Mouse (Mus musculus) embryonic fibroblast, embryonic 13.5 days (primary cell): ENCODE measurements around the gene Mas1. TPM values are rescaled to one million over a fixed set of nuclear protein-coding genes. Genes with fewer than 3 reads are reported as not detected.

Source experiments
- H3K27ac ChIP-seq: 2 replicates; pipeline ENCODE4 v1.5.1; 2012; ENCODE audit warnings: low read length, control low read depth, inconsistent platforms; ENCODE audit not compliant: insufficient read depth
- H3K4me1 ChIP-seq: 2 replicates; pipeline ENCODE4 v1.6.1; 2011; ENCODE audit warnings: low read length; ENCODE audit not compliant: control insufficient read depth, insufficient read depth
- H3K4me3 ChIP-seq: 2 replicates; pipeline ENCODE4 v1.5.1; 2011; ENCODE audit warnings: mild to moderate bottlenecking, control low read depth, low read length; ENCODE audit not compliant: insufficient read depth
- CTCF ChIP-seq: IDR thresholded peaks from 2 replicates; pipeline ENCODE4 v1.5.1; 2011; ENCODE audit warnings: mild to moderate bottlenecking, control low read depth, low read length, moderate library complexity, borderline replicate concordance; ENCODE audit not compliant: insufficient read depth
- POLR2A ChIP-seq: IDR thresholded peaks from 2 replicates; pipeline ENCODE4 v1.6.1; 2011; ENCODE audit warnings: low read depth, mild to moderate bottlenecking, control low read depth, low read length, moderate library complexity
- polyA plus RNA-seq: library from polyadenylated mRNA; stranded (reverse); fragments of >200 nt; gene quantifications from 2 replicates; pipeline ENCODE4 v1.2.4, GENCODE M21; 2011; ENCODE audit warnings: low read depth; ENCODE audit not compliant: missing spikeins, insufficient read length

Mas1 gene
- polyA plus RNA-seq, 1 experiment: not detected

DNA sequence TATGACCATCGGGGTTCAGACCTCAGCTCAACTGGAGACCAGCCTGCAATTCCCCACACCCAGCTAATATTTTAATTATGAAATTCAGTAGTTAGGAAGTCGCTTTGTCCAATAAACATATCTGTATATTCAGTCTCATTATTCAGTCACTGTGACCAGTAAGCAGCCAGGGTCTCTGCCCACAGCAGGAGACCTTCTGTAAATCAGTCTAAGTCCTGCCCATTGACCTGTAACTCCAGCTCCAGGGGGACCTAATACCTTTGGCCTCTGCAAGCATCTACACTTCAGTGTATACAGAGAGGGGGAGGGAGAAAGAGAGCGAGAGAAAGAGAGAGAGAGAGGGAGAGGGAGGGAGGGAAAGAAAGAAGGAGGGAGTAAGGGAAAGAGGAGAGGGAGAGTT lies 33.6 kb downstream of the Mas1 start:
- Histone ChIP-seq H3K4me1 (peaks cover 6% of the 10 kb centered on the region; the same call in 1 of the 2 replicates), H3K27ac (no peak overlapping the region), H3K4me3 (no peak overlapping the region)
- TF ChIP-seq POLR2A (no peak), CTCF (no peak)

DNA sequence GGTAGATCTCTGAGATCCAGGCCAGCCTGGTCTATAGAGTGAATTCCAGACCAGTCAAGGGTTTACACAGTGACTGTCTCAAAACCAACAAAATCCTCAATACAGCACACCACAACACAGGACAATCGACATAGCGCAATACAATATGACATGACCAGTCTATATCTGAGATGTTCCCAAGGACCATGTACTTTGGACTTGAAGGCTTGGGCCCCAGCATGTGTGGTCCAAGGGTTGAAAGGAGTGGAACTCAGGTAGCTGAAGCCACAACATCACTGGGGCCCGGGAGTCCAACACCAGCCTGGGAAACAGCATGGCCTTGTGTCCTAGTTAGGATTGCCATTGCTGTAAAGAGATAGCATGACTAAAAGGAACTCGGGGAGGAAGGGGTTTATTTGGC lies 35.3 kb downstream of the Mas1 start:
- TF ChIP-seq CTCF: no peak
- no peak for TF ChIP-seq POLR2A
- Histone ChIP-seq H3K4me3 (no peak overlapping the region), H3K27ac (no peak overlapping the region), H3K4me1 (peaks cover 6% of the 10 kb centered on the region; the same call in 1 of the 2 replicates)

DNA sequence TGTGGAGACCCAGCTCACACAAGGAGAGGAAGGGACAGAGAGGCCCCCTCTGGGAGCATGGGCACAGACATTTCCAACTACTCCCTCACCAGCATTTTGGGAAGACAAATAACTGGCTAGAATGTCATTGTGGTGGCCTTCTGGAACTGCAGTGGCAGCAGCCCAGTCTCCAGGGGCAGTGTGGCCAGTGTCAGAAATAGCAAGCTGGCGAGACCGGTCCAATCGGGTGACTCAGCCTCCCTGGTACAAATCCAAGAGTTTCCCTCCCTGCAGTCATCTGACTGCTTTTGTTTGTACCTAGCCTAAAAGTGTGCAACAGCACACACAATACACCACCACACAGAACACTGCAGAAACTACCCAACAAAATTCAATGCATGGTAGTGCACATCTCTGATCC lies 35.7 kb downstream of the Mas1 start:
- Histone ChIP-seq H3K4me3 (no peak overlapping the region), H3K27ac (no peak overlapping the region), H3K4me1 (peaks cover 6% of the 10 kb centered on the region; the same call in 1 of the 2 replicates)
- no peak for TF ChIP-seq POLR2A
- TF ChIP-seq CTCF: no peak

DNA sequence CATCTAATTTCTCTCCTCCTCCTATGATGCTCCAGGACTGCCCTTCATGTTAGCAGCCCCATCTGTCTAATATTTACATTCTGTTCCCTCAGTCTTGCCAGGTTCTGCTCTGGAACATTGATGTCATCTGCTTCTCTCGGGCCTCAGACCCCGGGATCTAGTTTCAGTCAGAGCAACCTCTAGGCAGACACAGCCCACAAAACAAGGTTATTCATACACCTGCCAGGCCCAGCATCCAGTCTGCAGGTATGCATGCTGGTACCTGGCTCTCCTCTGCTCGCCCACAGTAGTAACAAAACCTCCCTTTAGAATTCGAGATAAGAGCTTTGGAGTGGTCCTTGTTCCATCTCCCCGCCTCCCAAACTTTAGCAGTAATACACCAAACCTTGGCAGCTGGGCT lies 37.6 kb downstream of the Mas1 start:
- H3K4me1 ChIP-seq: peaks cover 6% of the 10 kb centered on the region; the same call in 1 of the 2 replicates
- TF ChIP-seq POLR2A (no peak), CTCF (no peak)
- no peak overlapping the region for H3K27ac ChIP-seq
- H3K4me3 ChIP-seq: no peak overlapping the region

DNA sequence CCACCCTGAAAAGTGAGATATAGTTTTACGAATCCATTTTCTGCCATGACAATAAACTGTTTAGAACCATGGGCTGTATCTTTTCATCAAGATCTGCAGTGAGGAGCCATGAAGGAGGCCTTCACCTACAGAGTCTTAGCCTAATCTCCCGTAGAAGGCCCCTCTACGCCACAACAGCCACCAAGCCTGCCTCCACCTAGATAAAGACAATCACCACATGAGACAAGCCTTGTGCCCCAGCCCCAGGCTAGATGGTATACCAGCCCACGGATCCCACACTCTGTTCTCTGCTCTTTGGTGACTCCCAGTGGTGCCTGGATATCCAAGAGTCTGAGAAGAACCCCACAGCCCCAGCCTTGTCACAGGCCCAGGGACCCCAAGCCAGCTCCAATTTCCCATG lies 52.1 kb downstream of the Mas1 start:
- TF ChIP-seq POLR2A (no peak), CTCF (no peak)

DNA sequence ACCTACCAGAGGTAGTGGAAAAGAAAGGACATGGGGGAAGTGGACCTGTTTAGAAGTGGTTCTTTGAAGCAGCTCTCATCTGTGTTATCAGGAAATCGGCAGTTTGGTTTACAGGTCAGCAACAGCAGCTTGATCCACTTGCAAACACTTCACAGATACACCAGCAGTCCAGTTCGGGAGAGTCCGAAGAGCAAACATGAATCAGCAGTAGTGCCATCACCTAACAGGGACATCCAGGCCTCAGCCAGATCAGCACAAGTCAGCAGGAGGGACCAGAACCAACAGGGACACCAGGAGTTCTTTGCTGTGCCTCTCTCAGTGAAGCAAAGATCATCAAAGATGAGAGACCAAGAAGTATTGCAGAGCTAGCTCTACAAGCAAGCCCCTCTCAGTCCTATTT lies 53.4 kb downstream of the Mas1 start:
- Histone ChIP-seq H3K4me3 (no peak overlapping the region), H3K4me1 (no peaks in the 10 kb centered on the region), H3K27ac (no peak overlapping the region)
- TF ChIP-seq CTCF: no peak
- TF ChIP-seq POLR2A: no peak

More for the DNA sequence above, 52.1 kb downstream of the Mas1 start:
- Histone ChIP-seq H3K4me3 (no peak overlapping the region), H3K27ac (no peak overlapping the region), H3K4me1 (no peaks in the 10 kb centered on the region)

DNA sequence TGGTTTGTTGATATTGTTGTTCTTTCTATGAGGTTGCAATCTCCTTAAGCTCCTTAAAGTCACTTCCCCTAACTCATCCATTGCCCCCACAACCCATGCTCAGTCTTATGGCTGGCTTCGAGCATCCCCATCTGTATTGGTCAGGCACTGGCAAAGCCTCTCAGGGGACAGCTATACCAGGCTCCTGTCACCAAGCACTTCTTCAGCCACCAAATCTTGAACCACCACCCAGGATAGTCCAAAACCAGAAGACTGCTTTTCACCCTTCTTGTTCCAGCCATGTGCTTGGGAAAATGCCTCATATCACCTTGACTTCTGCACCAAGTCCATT lies 57.0 kb downstream of the Mas1 start:
- no peak overlapping the region for H3K4me3 ChIP-seq
- TF ChIP-seq POLR2A (no peak), CTCF (no peak)
- no peak overlapping the region for H3K27ac ChIP-seq
- H3K4me1 ChIP-seq: no peaks in the 10 kb centered on the region

DNA sequence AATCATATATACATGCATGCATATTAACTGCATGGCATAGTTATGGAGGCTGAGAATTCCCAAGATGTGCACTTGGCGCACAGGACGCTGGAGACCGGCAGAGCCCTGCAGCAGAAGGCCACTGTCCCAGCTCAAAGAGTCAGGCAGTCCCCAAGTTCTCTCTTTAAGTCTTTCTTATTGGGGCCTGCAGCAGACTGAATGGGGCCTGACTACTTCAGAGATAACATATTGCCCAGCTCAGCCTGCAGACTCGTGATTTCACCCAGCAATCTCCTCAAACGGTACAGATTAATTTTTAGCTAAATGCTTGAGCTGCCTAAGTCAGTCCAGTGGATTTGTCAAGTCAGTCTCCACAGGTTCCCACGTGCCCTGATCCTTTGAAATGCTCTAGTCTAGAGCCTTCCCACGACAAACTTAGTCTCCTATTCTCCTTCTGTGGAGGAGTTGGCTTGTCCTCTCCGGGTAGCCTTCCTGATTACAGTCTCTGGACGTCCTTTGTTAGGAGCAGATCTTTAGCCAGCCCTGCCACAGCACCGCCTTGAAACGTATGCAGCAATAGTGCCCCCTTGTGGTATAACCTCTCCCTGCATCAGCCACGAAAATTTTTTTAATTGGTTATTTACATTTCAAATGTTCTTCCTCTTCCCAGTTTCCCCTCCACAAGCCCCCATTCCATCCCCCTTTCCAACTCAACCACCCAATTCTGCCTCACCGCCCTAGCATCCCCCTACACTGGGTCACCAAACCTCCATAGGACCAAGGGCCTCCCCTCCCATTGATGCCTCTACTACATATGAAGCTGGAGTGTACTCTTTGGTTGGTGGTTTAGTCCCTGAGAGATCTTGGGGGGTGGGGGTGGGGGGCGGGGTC lies 57.6 kb downstream of the Mas1 start:
- H3K4me3 ChIP-seq: no peak overlapping the region
- H3K4me1 ChIP-seq: no peaks in the 10 kb centered on the region
- no peak overlapping the region for H3K27ac ChIP-seq
- peak; percentile 69; the same call in 1 of the 2 replicates for TF ChIP-seq CTCF
- no peak for TF ChIP-seq POLR2A

DNA sequence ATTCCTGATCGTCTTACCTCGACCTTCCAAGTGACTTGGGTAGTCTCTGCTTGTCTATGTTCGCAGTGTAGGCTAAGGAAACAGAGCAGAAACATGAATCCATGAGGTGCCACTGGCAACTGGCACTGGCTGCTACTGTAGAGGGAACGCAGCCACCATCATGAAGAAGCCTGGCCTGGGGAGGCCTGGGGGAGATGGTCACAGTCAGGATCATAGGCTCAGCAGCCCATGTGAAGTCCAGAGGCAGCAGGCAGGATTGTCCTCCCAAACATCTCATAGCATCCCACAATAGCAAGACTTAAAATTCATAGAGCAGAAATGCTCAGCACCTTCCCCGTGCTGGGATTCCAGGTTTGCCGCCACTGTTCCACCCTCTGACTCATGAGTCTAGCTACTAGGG lies 59.1 kb downstream of the Mas1 start:
- Histone ChIP-seq H3K27ac (no peak overlapping the region), H3K4me1 (0 out of 2 replicates have a peak, but pooled peaks cover 2% of the 10 kb centered on the region), H3K4me3 (no peak overlapping the region)
- TF ChIP-seq POLR2A: no peak
- no peak for TF ChIP-seq CTCF

DNA sequence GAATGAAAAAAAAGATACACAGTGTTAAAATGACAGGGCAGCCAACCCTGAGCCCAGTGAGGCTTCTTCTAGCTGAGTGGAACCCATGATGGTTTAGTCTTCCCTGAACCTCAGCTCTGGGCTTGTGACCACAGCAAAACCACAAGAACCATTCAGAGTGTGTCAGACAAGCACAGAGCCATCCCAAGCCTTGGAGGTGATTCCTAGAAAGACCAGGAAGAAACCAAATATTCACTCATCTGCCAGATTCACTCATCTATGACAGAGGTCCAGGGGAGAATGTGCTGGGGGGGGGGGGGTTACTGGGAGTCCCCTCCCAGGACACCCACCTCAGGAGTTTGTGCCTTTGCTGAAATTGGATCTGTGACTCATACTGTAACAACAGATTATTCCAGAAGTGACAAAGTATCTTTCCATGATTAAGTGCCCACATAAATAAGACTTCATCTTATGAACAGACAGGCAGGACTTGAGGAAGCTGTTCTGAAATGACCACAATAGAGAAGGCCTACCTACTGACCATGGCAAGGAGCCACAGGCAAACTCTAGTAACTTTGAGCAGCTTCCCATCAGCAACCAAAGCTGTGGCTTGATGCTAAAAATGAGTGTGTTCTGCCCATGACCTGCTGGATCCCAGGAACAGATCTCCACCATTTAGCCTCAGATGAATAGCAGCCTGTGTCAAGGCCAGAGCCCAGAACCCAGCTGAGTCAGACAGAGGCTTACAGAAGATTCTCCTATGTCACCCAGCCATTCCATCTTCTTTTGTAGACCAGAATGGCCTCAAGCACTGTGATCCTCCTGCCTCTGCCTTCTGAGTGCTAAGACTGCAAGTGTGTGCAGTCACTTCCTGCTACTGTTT lies 63.1 kb downstream of the Mas1 start:
- H3K4me1 ChIP-seq: 0 out of 2 replicates have a peak, but pooled peaks cover 2% of the 10 kb centered on the region
- TF ChIP-seq POLR2A: no peak
- TF ChIP-seq CTCF: no peak
- H3K27ac ChIP-seq: no peak overlapping the region
- H3K4me3 ChIP-seq: no peak overlapping the region
